Mouse (Mus musculus) gastrocnemius, postnatal 25 days (tissue): Measurements from ENCODE around the gene Bbs4. TPM values are rescaled to one million over a fixed set of nuclear protein-coding genes. Genes with fewer than 3 reads are reported as not detected.

Experiments
- DNase-seq: peaks from one replicate; pipeline ENCODE4 v3.0.0; 2022
- total RNA-seq, 2 experiments: library from RNA; stranded (reverse); gene quantifications; 1 replicate in 1 of 2; 2 replicates in 1 of 2; pipeline ENCODE4 v1.2.3; 2021

Bbs4 gene
- total RNA-seq, 2 experiments from 2014 or later = 3.6 to 4.7 TPM

- no peak for DNase-seq
Measured at GRCm38 (mm10) chr9:59291688-59292492, 61.4 kb downstream of the Bbs4 start.

- DNase-seq = peak; percentile 97
Measured at GRCm38 (mm10) chr9:59290957-59291687, 62.2 kb downstream of the Bbs4 start, which contains the start of gene Adpgk. TSS of gene Adpgk (plus strand) at chr9:59291558.

GRCm38 (mm10) chr9:59289529-59290115 is 63.7 kb downstream of the Bbs4 start:
- DNase-seq = no peak

GRCm38 (mm10) chr9:59288685-59289410 is 64.5 kb downstream of the Bbs4 start:
- DNase-seq = no peak

- no peak for DNase-seq
Measured at GRCm38 (mm10) chr9:59288058-59288457, 65.2 kb downstream of the Bbs4 start.

- no peak for DNase-seq
Measured at GRCm38 (mm10) chr9:59285614-59286013, 67.7 kb downstream of the Bbs4 start.

GRCm38 (mm10) chr9:59282683-59282986 is 70.7 kb downstream of the Bbs4 start:
- no peak for DNase-seq

- peak; percentile 66 for DNase-seq
Measured at GRCm38 (mm10) chr9:59281871-59282682, 71.2 kb downstream of the Bbs4 start.

- DNase-seq = no peak
Measured at GRCm38 (mm10) chr9:59280888-59281287, 72.4 kb downstream of the Bbs4 start.

GRCm38 (mm10) chr9:59278694-59279093 is 74.6 kb downstream of the Bbs4 start:
- DNase-seq = no peak

GRCm38 (mm10) chr9:59278199-59278598 is 75.1 kb downstream of the Bbs4 start:
- peak; percentile 29 for DNase-seq

GRCm38 (mm10) chr9:59274846-59275455 is 78.4 kb downstream of the Bbs4 start:
- DNase-seq = no peak

GRCm38 (mm10) chr9:59273199-59273598 is 80.1 kb downstream of the Bbs4 start:
- DNase-seq = no peak

Other genes starting within 250 kb of the Bbs4 start
- 1 to 10 TPM; 7.1 to 7.5 TPM for gene Adpgk, start 62.0 kb downstream of the Bbs4 start, total RNA-seq
- gene Arih1, start 133.1 kb upstream of the Bbs4 start, total RNA-seq = 100 to 1,000 TPM in 1 of 2 experiments, 10 to 100 TPM in 1; 90.4 to 100 TPM
- 10 to 100 TPM; 21.6 to 29.0 TPM for gene Hexa, start 186.0 kb upstream of the Bbs4 start, total RNA-seq
- under 1 TPM in 1 of 2 experiments, not detected in 1; 0.94 TPM for gene Tmem202, start 186.3 kb upstream of the Bbs4 start, total RNA-seq
- not detected for gene Celf6, start 224.4 kb upstream of the Bbs4 start, total RNA-seq